Mouse (Mus musculus) monocyte, adult 5-6 weeks (primary cell): ENCODE data around the gene Acp7. TPM values are rescaled to one million over a fixed set of nuclear protein-coding genes. Genes with fewer than 3 reads are reported as not detected.
A peak's percentile ranks its signal among the peaks of the same experiment; 100 is the strongest.

Source experiments
- ATAC-seq: fragments of 153-309, 156-312 bp; replicated peaks from 2 replicates; pipeline ENCODE4 v1.8.0; 2017; ENCODE audit warnings: mild to moderate bottlenecking; ENCODE audit not compliant: low TSS enrichment, insufficient number of reproducible peaks, severe bottlenecking, poor library complexity, low FRiP score
- total RNA-seq: library from RNA; stranded (forward); fragments of 200-1000, 200-491, 200-594 nt; gene quantifications from 3 replicates; pipeline ENCODE4 v1.2.3, GENCODE M21; 2017

Acp7 gene
- total RNA-seq, 1 experiment from 2014 or later: not detected

DNA sequence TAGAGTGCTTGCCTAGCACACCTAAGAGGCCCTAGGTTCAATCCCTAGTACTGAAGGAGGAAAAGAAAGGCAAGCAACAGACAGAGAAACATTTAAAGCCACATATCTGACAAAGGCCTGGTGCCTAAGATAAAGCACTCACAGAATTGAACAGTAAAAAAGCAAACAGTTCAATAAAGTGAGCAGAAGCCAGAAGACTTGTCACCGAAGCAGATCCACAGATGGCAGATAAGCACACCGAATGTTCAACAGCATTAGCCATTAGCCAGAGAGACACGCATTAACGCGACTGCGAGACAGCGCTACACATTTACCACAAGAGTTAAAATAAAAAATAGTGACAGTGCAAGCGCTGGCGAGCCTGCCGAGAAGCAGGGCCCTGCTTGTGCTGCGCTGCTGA lies 48.3 kb downstream of the Acp7 start:
- ATAC-seq: no peak

DNA sequence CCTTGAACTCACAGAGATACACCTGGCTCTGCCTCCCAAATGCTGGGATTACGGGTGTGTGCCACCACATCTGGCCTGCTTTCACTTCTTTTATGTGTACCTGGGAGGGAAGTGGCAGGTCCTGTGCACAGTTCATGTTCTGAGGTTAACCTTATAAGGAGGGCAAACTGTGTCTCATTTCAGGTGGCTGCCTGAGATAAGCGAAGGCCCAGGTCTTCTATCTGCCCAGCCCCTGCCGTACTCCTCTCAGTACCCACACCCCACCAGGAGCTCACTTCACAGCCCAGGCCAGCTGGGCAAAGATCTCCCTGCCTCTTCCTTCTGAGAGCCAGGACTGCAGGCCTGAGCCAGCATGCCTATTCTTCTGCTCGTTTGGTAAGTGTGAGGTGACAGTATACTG lies 49.4 kb downstream of the Acp7 start:
- no peak for ATAC-seq

DNA sequence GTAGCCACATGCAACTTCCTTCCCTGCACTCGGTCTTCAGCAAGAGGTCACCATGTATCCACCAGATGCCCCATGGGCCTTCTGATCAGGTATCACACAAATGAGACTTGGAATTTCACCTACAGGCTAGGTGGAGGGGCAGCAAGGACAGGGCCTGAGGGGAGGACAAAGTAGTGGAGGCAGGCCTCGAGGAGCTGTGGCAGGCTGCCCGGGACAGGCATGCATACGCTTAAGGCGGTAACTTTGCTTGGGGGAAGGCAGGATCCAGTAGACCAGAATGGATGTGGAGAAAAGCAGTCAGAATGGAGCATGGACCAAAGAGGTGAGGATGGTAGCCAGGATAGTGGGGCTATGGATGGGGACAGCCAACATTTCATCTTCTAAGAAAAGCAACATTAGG lies 51.3 kb downstream of the Acp7 start:
- no peak for ATAC-seq

DNA sequence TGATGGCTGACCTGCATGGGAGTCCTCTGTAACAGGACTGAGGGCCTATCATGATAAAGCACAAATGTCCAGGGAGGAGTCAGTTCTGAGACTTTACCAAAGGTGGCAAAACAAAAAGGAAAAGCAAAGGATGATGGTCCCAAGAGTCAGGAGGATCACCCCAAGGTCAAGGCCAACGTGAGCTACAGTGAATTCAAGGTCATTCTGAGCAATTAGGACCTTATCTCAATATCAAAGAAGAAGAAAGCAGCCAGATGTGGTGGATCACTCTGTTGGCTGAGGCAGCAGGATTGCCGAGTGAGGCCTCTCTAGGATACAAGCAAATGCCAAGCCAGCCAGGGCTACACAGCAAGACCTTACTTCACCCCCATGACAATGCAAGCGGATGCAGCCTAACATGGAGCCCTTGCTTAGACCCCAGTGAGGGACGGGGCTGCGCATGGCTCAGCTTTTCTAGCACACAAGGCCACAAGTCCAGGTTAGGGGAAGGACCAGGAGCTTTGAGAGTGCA lies 52.5 kb downstream of the Acp7 start:
- ATAC-seq: no peak

DNA sequence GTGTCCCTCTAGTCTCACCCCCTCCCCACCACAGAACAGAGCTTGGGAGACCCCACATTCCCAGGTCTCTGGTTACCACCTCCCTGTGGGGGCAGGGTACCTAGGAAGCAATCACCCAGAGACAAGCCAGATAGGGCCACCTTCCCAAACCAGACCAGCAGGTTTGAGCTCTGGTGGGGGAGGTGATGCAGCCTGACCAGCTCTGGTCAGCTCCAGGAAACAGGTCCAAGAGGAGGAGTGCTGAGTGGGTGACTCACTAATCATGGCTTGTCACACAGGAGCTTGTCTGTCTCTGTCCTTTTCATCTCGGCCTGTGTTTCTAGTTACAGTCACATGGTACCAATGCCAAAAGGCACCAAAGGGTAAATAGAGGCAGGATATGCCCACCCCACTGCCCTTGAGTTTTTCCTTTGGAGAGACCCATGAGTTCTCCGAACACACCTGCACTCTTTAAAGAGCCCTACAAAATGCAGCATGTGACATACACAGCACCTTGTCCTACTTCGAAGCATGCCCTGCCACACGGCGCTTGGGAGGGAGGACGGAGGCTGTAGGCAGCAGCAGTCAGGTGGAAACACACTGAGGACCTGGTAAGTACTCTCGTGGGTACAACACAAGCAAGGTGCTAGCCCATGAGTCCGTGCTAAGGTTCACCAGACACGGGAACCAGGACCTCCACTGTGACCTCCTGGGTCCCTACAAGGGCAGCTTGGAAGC lies 53.1 kb downstream of the Acp7 start:
- no peak for ATAC-seq

DNA sequence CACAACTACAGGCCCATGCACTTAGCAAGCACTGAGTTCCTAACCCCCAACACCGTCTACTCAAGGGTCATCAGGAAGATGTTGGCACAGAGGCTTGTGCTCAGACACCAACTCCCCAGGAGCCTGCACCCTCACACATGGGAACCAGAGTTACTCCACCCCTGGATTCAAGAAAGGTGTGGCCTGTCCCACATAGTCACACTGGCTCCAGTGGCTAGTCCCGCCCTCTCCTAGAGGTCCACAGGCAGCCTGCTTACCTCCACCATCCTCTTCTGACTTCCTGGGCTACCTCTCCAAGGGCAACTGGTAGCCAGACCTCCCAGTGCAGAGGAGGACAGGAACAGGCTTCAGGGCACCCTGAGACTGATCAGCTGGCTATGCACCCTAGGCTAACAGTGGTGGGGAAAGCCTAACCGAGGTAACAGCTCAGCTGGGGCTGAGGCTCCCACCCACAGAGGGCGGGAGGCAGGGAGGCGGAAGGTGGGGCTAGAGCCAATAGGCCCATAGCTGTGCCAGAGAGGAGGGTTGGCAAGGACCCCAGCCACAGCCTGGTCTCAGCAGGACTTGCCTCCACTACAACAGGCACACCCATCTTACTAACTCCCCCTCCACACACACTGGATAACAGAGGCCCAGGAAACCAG lies 54.7 kb downstream of the Acp7 start:
- no peak for ATAC-seq

DNA sequence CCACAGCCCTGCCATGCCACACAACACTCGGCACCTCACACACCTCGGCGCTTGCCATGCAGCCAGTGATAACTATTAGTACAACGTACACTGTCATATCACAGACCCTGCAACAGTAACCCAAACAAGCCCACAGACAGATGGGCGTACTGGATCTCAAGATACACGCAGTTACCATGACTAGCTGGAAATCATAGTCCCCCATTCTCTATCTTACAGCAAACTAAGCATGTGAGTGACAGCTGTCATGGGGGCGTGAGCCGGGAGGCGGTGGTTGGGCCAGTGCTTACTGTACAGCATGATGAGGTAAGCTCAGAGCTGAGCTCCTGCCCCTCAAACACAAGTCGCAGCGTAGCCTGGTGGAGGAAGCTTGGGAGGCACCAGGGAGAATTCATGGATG lies 55.5 kb downstream of the Acp7 start:
- no peak for ATAC-seq

DNA sequence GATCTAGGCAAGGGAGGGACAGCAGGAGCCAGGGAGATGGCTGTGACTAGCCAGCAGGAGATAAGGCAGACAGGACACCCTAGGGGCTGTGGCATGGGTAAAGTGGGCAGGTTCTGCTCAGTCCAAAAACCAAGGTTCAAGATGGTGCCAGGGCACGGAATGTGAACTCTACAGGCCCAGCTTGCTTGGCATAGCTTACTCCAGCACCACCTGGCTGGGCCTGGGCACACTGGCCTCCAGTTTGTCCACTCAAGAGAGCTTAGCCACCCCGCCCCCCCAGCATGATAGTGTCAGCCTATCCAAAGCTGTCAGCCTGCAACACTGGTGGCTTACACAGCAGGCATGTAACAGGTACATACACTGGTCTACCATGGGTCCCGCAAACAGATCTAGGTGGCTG lies 57.9 kb downstream of the Acp7 start:
- ATAC-seq: no peak

DNA sequence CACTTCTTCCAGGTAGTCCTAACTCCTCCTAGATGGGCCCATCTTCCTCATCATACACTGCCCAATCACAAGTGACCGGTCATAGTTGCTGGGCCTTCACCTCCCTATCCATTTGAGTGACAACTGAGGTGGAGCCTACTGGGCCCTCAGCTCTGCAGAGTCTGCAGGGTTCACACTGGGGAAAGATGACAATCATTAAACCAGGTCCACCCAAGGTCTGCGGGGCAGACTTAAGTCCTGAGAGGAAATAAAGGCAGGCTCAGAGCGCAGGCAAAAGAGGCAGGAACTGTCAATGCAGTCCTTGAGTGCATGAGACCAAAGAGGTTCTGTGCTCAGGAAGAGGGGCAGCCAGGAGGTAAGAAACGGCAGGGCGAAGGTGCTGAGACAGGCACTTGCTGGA lies 58.4 kb downstream of the Acp7 start:
- ATAC-seq: no peak

DNA sequence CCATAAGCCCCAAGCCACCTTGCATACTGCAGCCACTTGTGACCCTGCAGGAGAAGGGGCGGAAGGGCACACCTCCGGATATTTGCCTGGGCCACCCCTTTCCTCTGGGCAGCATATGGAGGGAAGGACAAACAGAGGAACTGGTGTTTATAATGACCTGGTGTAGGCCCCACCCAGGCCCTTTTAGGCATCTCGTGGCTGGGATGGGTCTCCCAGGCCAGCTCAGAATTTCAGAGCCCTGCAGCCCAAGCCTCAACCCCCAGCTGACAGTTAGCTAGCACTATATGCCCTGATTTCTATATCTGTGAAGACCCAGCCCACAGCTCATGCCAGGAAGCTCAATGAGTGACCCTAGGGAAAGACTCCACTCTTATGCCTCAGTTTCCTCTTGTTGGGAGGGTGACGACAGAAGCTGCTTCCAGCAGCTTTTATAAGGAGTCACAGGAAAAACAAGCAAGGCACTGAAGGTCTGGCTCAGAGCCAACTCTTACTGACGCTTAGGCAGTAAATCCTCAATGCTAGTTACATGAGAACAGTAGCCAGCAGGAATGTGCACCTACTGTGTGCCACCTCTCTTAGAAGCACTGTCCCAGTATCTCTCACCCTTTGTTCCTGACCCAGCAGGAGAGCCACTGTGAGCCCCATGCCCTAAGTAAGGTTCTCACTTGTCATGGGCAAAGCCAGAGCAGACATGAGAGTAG lies 60.0 kb downstream of the Acp7 start:
- no peak for ATAC-seq

DNA sequence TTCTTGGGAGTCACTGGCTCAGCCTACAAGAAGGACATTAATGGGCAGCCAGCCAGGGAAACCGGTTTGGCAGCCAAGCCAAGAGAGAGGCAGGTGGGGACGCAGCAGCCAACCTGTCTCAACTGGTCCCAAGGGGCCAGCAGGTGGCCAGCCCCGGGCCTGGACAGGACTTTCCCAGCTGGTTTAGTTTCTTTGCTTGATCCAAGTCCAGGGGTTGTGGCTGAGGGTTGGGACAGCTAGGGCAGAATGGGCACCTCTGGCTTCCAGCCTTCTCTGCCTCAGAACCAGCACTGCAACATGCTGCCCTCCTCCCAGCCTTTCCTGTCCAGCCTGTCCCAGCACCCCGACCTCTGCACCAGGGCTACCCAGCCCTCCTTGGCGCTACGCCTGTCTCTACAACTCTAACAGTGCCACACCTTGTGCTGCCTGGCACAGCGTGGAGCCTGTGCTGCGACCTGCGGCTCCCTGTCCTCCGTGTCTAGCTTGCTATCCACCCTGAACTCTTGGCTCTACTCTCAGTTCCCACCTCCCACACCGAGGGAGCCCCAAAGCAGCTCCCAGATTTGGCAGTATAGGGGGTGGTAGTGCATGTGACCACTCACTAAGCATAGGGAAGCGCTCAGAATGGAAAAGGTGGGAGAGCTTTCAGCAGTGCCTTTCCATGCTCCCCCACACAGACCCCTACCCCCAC lies 60.7 kb downstream of the Acp7 start:
- no peak for ATAC-seq

DNA sequence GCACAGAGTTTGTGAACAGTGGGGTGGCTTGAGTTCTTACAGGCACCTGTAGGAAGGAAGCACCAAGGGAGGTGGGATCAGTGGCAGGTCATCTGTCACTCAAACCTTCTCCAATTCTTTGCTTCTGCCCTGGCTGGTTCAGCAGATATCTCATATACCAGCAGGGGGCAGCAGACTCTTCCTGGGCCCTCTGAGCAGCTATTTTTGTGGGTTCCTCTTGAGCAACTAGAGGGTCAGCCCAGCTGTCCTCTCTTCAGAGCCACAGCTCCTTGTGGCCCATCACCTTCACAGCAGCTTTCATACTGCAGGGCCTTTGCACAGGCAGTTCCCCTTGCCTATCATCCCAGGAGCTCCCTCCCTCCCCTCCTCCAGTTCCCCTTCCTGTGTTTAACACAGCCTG lies 62.9 kb downstream of the Acp7 start:
- peak; percentile 74; the same call in 1 of the 2 replicates for ATAC-seq

DNA sequence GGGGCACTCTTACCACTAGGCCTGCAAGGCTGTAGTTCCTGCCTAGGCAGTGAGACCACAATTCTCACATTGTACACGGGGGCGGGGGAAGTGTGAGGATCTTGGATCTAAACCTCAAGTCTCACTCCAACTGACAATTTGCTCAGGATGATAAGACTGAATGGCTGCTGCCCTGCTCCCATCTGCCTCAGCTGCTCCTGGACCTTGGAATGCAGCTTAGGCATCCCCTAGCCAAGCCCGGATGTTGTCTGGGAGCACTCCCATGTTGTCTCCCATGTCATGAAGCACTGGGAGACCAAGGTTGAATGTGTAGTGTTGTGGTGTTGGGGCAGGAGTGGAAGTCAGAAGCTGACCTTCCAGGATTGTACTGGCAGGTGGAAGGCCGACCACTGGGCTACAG lies 63.6 kb downstream of the Acp7 start:
- ATAC-seq: no peak

DNA sequence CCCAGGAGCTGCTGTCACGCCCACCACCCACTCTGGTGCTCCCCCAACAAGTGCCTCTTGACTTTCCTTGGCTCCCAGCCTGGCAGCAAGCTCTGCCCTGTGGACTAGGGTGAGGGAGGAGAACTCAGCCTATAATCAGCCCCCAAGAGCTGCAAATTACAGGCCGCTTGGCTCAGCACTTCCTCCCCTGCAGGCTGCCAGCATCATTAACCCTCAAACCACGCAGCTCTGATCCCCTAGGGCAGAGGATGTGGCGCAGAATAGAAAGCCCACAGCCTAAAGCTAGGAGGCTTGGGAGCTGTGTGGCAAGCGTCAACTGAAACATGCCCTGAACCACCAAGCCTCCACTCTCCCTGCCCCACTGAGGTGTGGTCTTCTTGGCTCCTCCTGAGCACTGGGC lies 65.7 kb downstream of the Acp7 start:
- ATAC-seq: no peak

DNA sequence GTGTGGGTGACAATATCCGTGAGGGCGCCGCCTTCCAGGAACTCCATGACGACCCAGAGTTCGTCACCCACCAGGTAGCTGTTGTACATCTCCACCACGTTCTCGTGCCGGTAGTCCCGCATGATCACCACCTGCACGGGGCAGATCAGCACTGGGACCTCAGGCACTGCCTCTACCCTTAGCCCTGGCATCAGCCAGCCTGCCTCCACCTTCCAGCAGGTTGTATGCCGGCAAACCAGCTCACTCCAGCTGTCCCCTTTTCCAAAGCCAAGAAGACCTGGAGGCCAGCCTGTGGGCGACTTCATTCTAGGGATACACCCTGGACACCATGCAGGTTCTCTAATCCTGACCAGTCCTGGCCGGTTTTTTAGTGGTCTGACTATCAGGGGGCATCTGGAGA lies 68.2 kb downstream of the Acp7 start:
- ATAC-seq: no peak

DNA sequence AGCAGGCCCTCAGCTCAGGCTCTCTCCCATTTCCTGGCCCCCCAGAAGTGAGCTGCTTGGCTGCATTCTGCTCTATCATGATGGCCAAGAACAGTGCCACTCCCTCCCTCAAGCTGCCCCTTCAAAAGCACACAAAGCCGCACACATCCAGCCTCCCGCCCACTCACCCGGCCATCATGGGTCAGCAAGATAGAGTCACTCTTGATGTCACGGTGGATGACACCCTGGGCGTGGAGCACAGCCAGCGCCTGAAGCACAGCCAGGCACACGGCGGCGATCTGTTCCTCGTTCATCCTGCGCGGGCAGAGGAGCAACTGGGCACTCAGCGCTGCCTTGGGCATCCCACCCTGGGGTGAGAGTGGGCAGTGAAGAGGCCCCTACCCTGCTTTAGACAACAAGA lies 68.8 kb downstream of the Acp7 start:
- no peak for ATAC-seq

DNA sequence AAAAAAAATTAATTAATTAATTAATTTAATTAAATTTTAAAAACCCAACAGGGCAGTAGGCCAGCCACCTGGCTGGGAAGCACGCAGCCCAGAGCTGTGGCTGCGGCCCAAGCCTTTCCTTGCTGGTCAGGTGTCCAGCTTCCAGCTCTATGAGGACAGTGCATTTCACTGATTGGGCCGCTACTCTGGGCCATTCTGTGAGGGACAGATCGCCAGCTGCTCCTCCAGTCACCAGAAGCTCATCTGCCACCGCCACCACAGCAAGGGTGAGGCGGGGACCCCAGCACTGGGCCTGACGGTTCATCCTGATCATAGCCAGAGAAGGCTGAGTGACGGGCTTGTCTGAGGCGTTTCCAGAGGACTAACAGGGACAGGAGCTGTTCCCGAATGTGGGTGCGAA lies 69.2 kb downstream of the Acp7 start:
- ATAC-seq: no peak

DNA sequence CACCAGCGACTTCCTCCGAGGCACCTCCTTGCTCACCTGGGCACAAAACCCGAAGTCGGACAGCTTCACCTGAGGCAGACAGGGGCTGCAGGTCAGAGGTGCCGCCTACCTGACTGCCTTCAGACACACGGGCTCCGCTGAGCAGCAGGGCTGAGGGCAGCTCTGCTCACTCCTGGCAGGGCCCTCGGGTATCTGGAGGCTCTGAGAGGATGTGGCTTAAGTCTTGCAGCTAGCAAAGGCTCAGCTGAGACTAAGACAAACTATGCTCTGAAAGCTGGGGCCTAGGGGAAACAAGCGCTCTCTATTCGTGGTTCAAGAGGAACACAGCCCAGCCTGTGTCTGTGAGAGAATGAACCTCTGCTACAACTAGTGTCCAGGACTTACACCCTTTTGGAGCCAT lies 70.3 kb downstream of the Acp7 start:
- no peak for ATAC-seq

DNA sequence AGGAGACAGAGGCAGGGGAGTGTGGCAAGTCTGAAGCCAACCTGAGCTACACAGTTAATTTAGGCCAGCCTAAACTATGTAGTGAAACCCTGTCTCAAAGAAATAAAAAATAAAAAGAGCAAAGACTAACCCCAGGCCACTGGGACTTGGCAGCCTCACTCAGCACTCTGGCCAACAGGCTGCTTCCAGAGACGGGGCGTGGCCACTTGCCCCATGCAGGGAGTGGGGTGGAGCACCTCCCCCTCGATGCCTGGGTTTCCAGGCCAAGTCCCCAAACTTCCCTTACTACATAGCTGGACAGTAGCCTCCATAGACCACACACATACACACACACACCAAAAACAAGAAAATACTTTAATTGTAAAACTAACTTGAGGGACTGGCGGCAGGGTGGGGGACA lies 72.6 kb downstream of the Acp7 start:
- no peak for ATAC-seq
